Comparison of ENCODE assay signal across 9 mouse cellular contexts in the genomic region with DNA sequence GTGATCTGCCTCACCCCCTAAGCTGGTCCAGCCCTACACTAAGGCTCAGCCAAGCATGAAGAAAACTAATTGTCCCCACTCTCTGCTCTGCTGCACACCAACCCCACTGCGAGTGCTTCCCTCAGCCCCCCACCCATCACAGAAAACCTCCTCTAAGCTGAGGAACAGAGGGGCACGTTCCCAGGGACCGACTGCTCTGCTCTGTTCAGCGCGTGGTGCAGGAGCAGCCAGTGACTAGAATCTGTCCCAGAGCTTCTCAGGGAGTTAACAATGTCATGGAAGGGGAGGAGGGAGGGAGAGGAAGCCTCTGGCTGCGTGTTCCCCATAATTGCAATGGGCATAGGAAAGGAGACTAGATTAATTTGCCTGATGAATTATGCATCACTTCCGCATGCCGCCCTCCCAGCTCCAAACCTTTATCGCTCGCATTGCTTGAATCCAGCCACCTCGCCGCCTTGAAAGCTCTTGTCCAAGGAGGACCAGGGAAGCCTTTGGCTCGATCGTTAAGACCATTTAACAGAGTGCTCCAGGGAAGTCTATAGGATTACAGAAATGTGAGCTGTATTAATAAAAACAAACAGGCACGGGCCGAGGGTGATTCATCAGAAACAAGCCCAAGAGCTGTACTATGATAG.
DNase-seq lines count a peak whose midpoint lies in the region; ATAC-seq and TF ChIP-seq lines count a peak whose summit lies in the region.
"Had no signal": no experiment of that assay in that cellular context is flagged by ENCODE, and none has a peak within 500 bp of the region (broad histone marks: within the 10 kb centered on the region; RNA-seq: fewer than 3 reads in every experiment).

No protein-coding gene starts in this region.

- TF ChIP-seq POLR2A in myocyte (IDR thresholded peaks at IDR 0.05; ENCODE audit: insufficient read length, low read depth): no peak

- under 1% methylated on average over 16 of the region's 16 CpGs for WGBS in forebrain, embryonic 13.5 days

- H3K27me3 ChIP-seq in forebrain, embryonic 13.5 days: peaks cover 11% of the 10 kb centered on the region; the same call in 1 of the 2 replicates
- H3K27me3 ChIP-seq in myocyte (ENCODE audit: control insufficient read depth, insufficient read depth, insufficient read length): peaks cover 8% of the 10 kb centered on the region

- H3K27ac ChIP-seq in gastrocnemius, adult 2 months: no peak overlapping the region
- H3K27ac ChIP-seq in forebrain, embryonic 13.5 days: peak overlapping the region; percentile 78

- intact Hi-C loops in gastrocnemius, adult 2 months (cut with DNase I): no loop called here
- intact Hi-C loops in gastrocnemius, postnatal 36 days (cut with DNase I): no loop called here

- peak overlapping the region; percentile 57 for H3K4me3 ChIP-seq in gastrocnemius, adult 2 months
- H3K4me3 ChIP-seq in forebrain, embryonic 13.5 days: peak overlapping the region; percentile 35
- no peak overlapping the region for H3K4me3 ChIP-seq in myocyte
- H3K4me3 ChIP-seq: megakaryocyte, embryonic 14.5 days had no signal

- peak overlapping the region; percentile 66 for H3K4me2 ChIP-seq in forebrain, embryonic 13.5 days
- peak overlapping the region; percentile 8 for H3K4me2 ChIP-seq in myocyte (ENCODE audit: low read depth)

- no peaks in the 10 kb centered on the region for H3K79me2 ChIP-seq in myocyte (ENCODE audit: control insufficient read depth, insufficient read depth)

- H3K36me3 ChIP-seq in forebrain, embryonic 13.5 days (ENCODE audit: poor library complexity, severe bottlenecking): no peaks in the 10 kb centered on the region
- H3K36me3 ChIP-seq in myocyte (ENCODE audit: control insufficient read depth, insufficient read depth): no peaks in the 10 kb centered on the region

- H3K9ac ChIP-seq in forebrain, embryonic 13.5 days: peak overlapping the region; percentile 47; the same call in 1 of the 2 replicates

- peaks cover 47% of the 10 kb centered on the region for H3K4me1 ChIP-seq in forebrain, embryonic 13.5 days
- H3K4me1 ChIP-seq: megakaryocyte, embryonic 14.5 days had no signal

- H3K9me3 ChIP-seq in forebrain, embryonic 13.5 days (replicated peaks): no peaks in the 10 kb centered on the region

- H3ac ChIP-seq in myocyte (ENCODE audit: control insufficient read depth, insufficient read length): no peak overlapping the region

- peak; percentile 93 for ATAC-seq in forebrain, embryonic 13.5 days
- ATAC-seq in megakaryocyte, adult 5-6 weeks (ENCODE audit: poor library complexity, severe bottlenecking): no peak

- TF ChIP-seq CTCF in gastrocnemius, adult 2 months (IDR thresholded peaks at IDR 0.05): no peak

- no peak for DNase-seq in gastrocnemius, adult 2 months
- no peak for DNase-seq in gastrocnemius, postnatal 36 days
- DNase-seq in Muller cell, postnatal 12 days (ENCODE audit: inconsistent ontology term): peak; percentile 83
- DNase-seq in kidney, postnatal 14 days: peak; percentile 25
- no peak for DNase-seq in spleen, adult 12 weeks (ENCODE audit: low spot score)

TF ChIP-seq in myocyte, 11 proteins besides CTCF, POLR2A, EP300 and RAD21:
- TF ChIP-seq E2F4 (IDR thresholded peaks at IDR 0.05; ENCODE audit: insufficient read depth) (no peak), POLR2AphosphoS2 (IDR thresholded peaks at IDR 0.05; ENCODE audit: insufficient read length, low read depth) (no peak), MYOG (IDR thresholded peaks at IDR 0.05; ENCODE audit: control insufficient read depth in 1 of 3, insufficient read depth in 1 of 3, insufficient read length in 2 of 3, low read depth in 2 of 3) (no peak), USF1 (IDR thresholded peaks at IDR 0.05; ENCODE audit: low read depth) (no peak), MAX (IDR thresholded peaks at IDR 0.05; ENCODE audit: low read depth) (no peak), CEBPB (IDR thresholded peaks at IDR 0.05; ENCODE audit: insufficient read depth, poor library complexity, severe bottlenecking) (no peak), REST (IDR thresholded peaks at IDR 0.05; ENCODE audit: insufficient read depth, insufficient read length) (no peak), SRF (IDR thresholded peaks at IDR 0.05; ENCODE audit: control insufficient read depth, insufficient read length, low read depth) (no peak), TCF12 (IDR thresholded peaks at IDR 0.05; ENCODE audit: insufficient read depth, poor library complexity, severe bottlenecking) (no peak), TCF3 (IDR thresholded peaks at IDR 0.05; ENCODE audit: insufficient read length, low read depth) (no peak), MYOD1 (IDR thresholded peaks at IDR 0.05; ENCODE audit: control insufficient read depth in 1 of 3, insufficient read length in 2 of 3, low read depth in 2 of 3) (no peak)
TF ChIP-seq in myocyte: peak in this region for 0.

Comparison
In these comparisons a context has a peak if more than half of its experiments do, and no peak if none do; other contexts are left out.
1. DNase-seq: peak in Muller cell, postnatal 12 days (single experiment) and kidney, postnatal 14 days (single experiment); none in gastrocnemius, adult 2 months (single experiment), gastrocnemius, postnatal 36 days (0 of 2) and spleen, adult 12 weeks (single experiment).